Mouse (Mus musculus) testis, adult 10 weeks (tissue): ENCODE measurements around the gene Kif28. TPM values are rescaled to one million over a fixed set of nuclear protein-coding genes. Genes with fewer than 3 reads are reported as not detected.

Source experiments
- polyA plus RNA-seq: library from polyadenylated mRNA; stranded (reverse); fragments of 350-450 nt; fragmentation: Illumina TruSeq; extraction: RNeasy Lipid Tissue Mini Kit (QIAGEN cat#74804); gene quantifications from one replicate; pipeline ENCODE4 v1.2.3, GENCODE M21; 2014; ENCODE audit warnings: low read depth, low replicate concordance

Gene Kif28
- polyA plus RNA-seq, result not detected

GRCm38 (mm10) chr1:179745171-179745570 is at the start of gene Kif28:
Kif28 (minus strand) TSS chr1:179745271.

GRCm38 (mm10) chr1:179668013-179668805 is 76.9 kb downstream of the Kif28 start, which contains the start of gene Sccpdh:
Sccpdh (plus strand) TSS chr1:179668210.

Other genes with a start within 250 kb of the Kif28 start
- gene Smyd3, start 227.2 kb downstream of the Kif28 start, polyA plus RNA-seq, result 3.3 TPM
- 45.0 TPM for gene Tfb2m, start 199.0 kb downstream of the Kif28 start, polyA plus RNA-seq
- 17.5 TPM for gene Cnst, start 198.9 kb downstream of the Kif28 start, polyA plus RNA-seq
- 1,246 TPM for gene Sccpdh, start 77.1 kb downstream of the Kif28 start, polyA plus RNA-seq
- gene Gm10518, start 58.1 kb upstream of the Kif28 start, polyA plus RNA-seq, result 6.3 TPM
- gene Ahctf1, start 58.4 kb upstream of the Kif28 start, polyA plus RNA-seq, result 206 TPM
- 36.5 TPM for gene Cdc42bpa, start 215.2 kb upstream of the Kif28 start, polyA plus RNA-seq